27 mouse cellular contexts compared by ENCODE assay signal in genomic region chr15:86303876-86304275, GRCm38 (mm10).
"Had no signal": no experiment of that assay in that cellular context is flagged by ENCODE, and none has a peak within 500 bp of the region (broad histone marks: within the 10 kb centered on the region; RNA-seq: fewer than 3 reads in every experiment).

No protein-coding gene starts in this region.

- H3K36me3 ChIP-seq: heart, embryonic 15.5 days had no signal

- H3K4me1 ChIP-seq: heart, embryonic 13.5 days; heart, embryonic 15.5 days; hindbrain, embryonic 13.5 days; hindbrain, embryonic 15.5 days; kidney, embryonic 15.5 days; limb, embryonic 13.5 days; limb, embryonic 15.5 days; liver, embryonic 12.5 days had no signal

- H3K9ac ChIP-seq: heart, embryonic 13.5 days; heart, embryonic 15.5 days; hindbrain, embryonic 13.5 days; hindbrain, embryonic 15.5 days; kidney, embryonic 15.5 days; limb, embryonic 13.5 days; limb, embryonic 15.5 days; liver, embryonic 12.5 days; liver, embryonic 14.5 days had no signal

- ATAC-seq: hindbrain, postnatal 0 days; intestine, embryonic 16.5 days; liver, embryonic 12.5 days had no signal

- H3K27me3 ChIP-seq: heart, embryonic 13.5 days; heart, embryonic 15.5 days; hindbrain, embryonic 13.5 days; hindbrain, embryonic 15.5 days; kidney, embryonic 15.5 days; limb, embryonic 13.5 days; limb, embryonic 15.5 days; liver, embryonic 12.5 days had no signal

- H3K4me2 ChIP-seq: heart, embryonic 11.5 days; heart, embryonic 13.5 days; heart, embryonic 15.5 days; hindbrain, embryonic 13.5 days; hindbrain, embryonic 15.5 days; kidney, embryonic 15.5 days; limb, embryonic 13.5 days; limb, embryonic 15.5 days; liver, embryonic 12.5 days had no signal

- H3K27ac ChIP-seq: gastrocnemius, adult 2 months; heart, adult 2 months; heart, embryonic 13.5 days; heart, embryonic 15.5 days; hindbrain, embryonic 13.5 days; hindbrain, embryonic 15.5 days; hindbrain, postnatal 0 days; kidney, embryonic 15.5 days; kidney, postnatal 0 days; limb, embryonic 13.5 days; limb, embryonic 15.5 days; liver, embryonic 12.5 days; liver, embryonic 14.5 days had no signal

- H3K4me3 ChIP-seq: gastrocnemius, adult 2 months; heart, adult 2 months; heart, embryonic 13.5 days; heart, embryonic 15.5 days; hindbrain, embryonic 13.5 days; hindbrain, embryonic 15.5 days; kidney, embryonic 15.5 days; limb, embryonic 13.5 days; limb, embryonic 15.5 days; liver, embryonic 12.5 days had no signal

- DNase-seq: gastrocnemius, adult 2 months; gastrocnemius, postnatal 10 days; gastrocnemius, postnatal 25 days; heart, adult 11 months; heart, adult 2 months; heart, postnatal 14 days; heart, postnatal 36 days; kidney, adult 11 months; kidney, adult 2 months; kidney, adult 9 months; kidney, postnatal 14 days; kidney, postnatal 36 days; layer of hippocampus, postnatal 36 days; left cerebral cortex, postnatal 4 days had no signal

- H3K9me3 ChIP-seq: heart, embryonic 13.5 days; heart, embryonic 15.5 days; hindbrain, embryonic 13.5 days; hindbrain, embryonic 15.5 days; kidney, embryonic 15.5 days; limb, embryonic 13.5 days; limb, embryonic 15.5 days; liver, embryonic 12.5 days had no signal
